Mouse (Mus musculus) midbrain, embryonic 14.5 days (tissue): ENCODE results near the gene Rasal1. TPM values are rescaled to one million over a fixed set of nuclear protein-coding genes. Genes with fewer than 3 reads are reported as not detected.

Source experiments
- ATAC-seq: fragments of 200-750 bp; cut with Nextera tagmentation; 2 replicates; pipeline ENCODE4 v1.8.0; 2017; ENCODE audit warnings: moderate number of reproducible peaks, moderate library complexity; ENCODE audit not compliant: low FRiP score, low TSS enrichment
- DNase-seq: peaks from one replicate; pipeline ENCODE4 v3.0.0-alpha.2; 2015
- H3K27ac ChIP-seq: fragments of 300-500 bp; sonication (generic); replicated peaks from 2 replicates; pipeline ENCODE4 v1.5.1; 2014; ENCODE audit warnings: mild to moderate bottlenecking, low read depth, low read length, moderate library complexity
- H3K27me3 ChIP-seq: fragments of 300-500 bp; sonication (generic); 2 replicates; pipeline ENCODE4 v1.6.1; 2014; ENCODE audit warnings: low read length, control low read depth, mixed read lengths; ENCODE audit not compliant: control insufficient read depth, insufficient read depth
- H3K36me3 ChIP-seq: fragments of 300-500 bp; sonication (generic); 2 replicates; pipeline ENCODE4 v1.6.1; 2014; ENCODE audit warnings: low read length, control low read depth; ENCODE audit not compliant: control insufficient read depth, insufficient read depth
- H3K4me1 ChIP-seq: fragments of 300-500 bp; sonication (generic); 2 replicates; pipeline ENCODE4 v1.6.1; 2014; ENCODE audit warnings: mild to moderate bottlenecking, antibody characterized with exemption, low read length, control low read depth; ENCODE audit not compliant: control insufficient read depth, insufficient read depth
- H3K4me2 ChIP-seq: fragments of 300-500 bp; sonication (generic); 2 replicates; pipeline ENCODE4 v1.6.1; 2014; ENCODE audit warnings: mild to moderate bottlenecking, low read length, moderate library complexity
- H3K4me3 ChIP-seq: fragments of 300-500 bp; sonication (generic); replicated peaks from 2 replicates; pipeline ENCODE4 v1.5.1; 2014; ENCODE audit warnings: low read depth, low read length
- H3K9ac ChIP-seq: fragments of 300-500 bp; sonication (generic); replicated peaks from 2 replicates; pipeline ENCODE4 v1.6.1; 2014; ENCODE audit warnings: mild to moderate bottlenecking, low read length, moderate library complexity
- H3K9me3 ChIP-seq: fragments of 300-500 bp; sonication (generic); 2 replicates; pipeline ENCODE4 v1.6.1; 2016; ENCODE audit warnings: low read length, control low read depth, mixed read lengths; ENCODE audit not compliant: control insufficient read depth
- WGBS: fragments of 180-500 bp; shearing (Covaris S2); extraction: QIAGEN DNeasy Blood & Tissue Kit; methylation state at CpG from one replicate; pipeline ENCODE4 v1.1.7; 2014; 5-methylcytosine and 5-hydroxymethylcytosine counted together
- polyA plus RNA-seq: library from polyadenylated mRNA; unstranded; fragments of >200 nt; fragmentation: Nextera tagmentation; extraction: Ambion mirVana; gene quantifications from 2 replicates; pipeline ENCODE4 v1.2.1, GENCODE M21; 2014

Rasal1 gene
- polyA plus RNA-seq, 1 experiment from 2014 or later: 0.84 TPM

GRCm38 (mm10) chr5:120606590-120607200 is 41.9 kb upstream of the Rasal1 start:
- H3K4me1 ChIP-seq: peaks cover 12% of the 10 kb centered on the region
- H3K4me2 ChIP-seq: no peak overlapping the region
- no peak overlapping the region for H3K4me3 ChIP-seq
- WGBS: 66% methylated on average over 25 of the region's 25 CpGs
- DNase-seq (no peak), ATAC-seq (no peak)
- H3K27me3 ChIP-seq: no peaks in the 10 kb centered on the region
- H3K36me3 ChIP-seq: peaks cover 7% of the 10 kb centered on the region; the same call in 1 of the 2 replicates
- no peak overlapping the region for H3K27ac ChIP-seq
- H3K9me3 ChIP-seq: no peaks in the 10 kb centered on the region
- no peak overlapping the region for H3K9ac ChIP-seq

- no peaks in the 10 kb centered on the region for H3K27me3 ChIP-seq
- 79% methylated on average over 3 of the region's 3 CpGs for WGBS
Observed at GRCm38 (mm10) chr5:120607335-120607734, 41.3 kb upstream of the Rasal1 start.

GRCm38 (mm10) chr5:120609246-120609775 is 39.3 kb upstream of the Rasal1 start:
- H3K9ac ChIP-seq: no peak overlapping the region
- no peak for DNase-seq
- no peak overlapping the region for H3K27ac ChIP-seq
- WGBS: 89% methylated on average over 16 of the region's 16 CpGs
- H3K36me3 ChIP-seq: peaks cover 7% of the 10 kb centered on the region; the same call in 1 of the 2 replicates
- no peak overlapping the region for H3K4me2 ChIP-seq
- H3K9me3 ChIP-seq: no peaks in the 10 kb centered on the region
- H3K27me3 ChIP-seq: no peaks in the 10 kb centered on the region
- ATAC-seq: no peak
- no peak overlapping the region for H3K4me3 ChIP-seq
- peaks cover 18% of the 10 kb centered on the region for H3K4me1 ChIP-seq

More at GRCm38 (mm10) chr5:120607335-120607734, 41.3 kb upstream of the Rasal1 start:
- H3K9ac ChIP-seq: no peak overlapping the region
- H3K27ac ChIP-seq: no peak overlapping the region
- DNase-seq (no peak), ATAC-seq (no peak)
- peaks cover 7% of the 10 kb centered on the region; the same call in 1 of the 2 replicates for H3K36me3 ChIP-seq
- H3K4me2 ChIP-seq: no peak overlapping the region
- H3K9me3 ChIP-seq: no peaks in the 10 kb centered on the region
- H3K4me1 ChIP-seq: peaks cover 15% of the 10 kb centered on the region
- H3K4me3 ChIP-seq: no peak overlapping the region

GRCm38 (mm10) chr5:120610906-120611305 is 37.7 kb upstream of the Rasal1 start:
- Histone ChIP-seq H3K36me3 (peaks cover 7% of the 10 kb centered on the region; the same call in 1 of the 2 replicates), H3K4me1 (peaks cover 14% of the 10 kb centered on the region), H3K27me3 (no peaks in the 10 kb centered on the region), H3K4me3 (peak overlapping the region; percentile 68), H3K27ac (no peak overlapping the region), H3K4me2 (peak overlapping the region; percentile 85), H3K9ac (no peak overlapping the region; the same call in 1 of the 2 replicates), H3K9me3 (no peaks in the 10 kb centered on the region)
- WGBS: 92% methylated on average over 5 of the region's 5 CpGs
- DNase-seq: no peak
- no peak for ATAC-seq

GRCm38 (mm10) chr5:120611416-120611815 is 37.2 kb upstream of the Rasal1 start:
- WGBS: 52% methylated on average over 8 of the region's 8 CpGs
- Histone ChIP-seq H3K9me3 (no peaks in the 10 kb centered on the region), H3K36me3 (peaks cover 7% of the 10 kb centered on the region; the same call in 1 of the 2 replicates), H3K27ac (0 out of 2 replicates have a peak overlapping the region, but pooled peaks have one; percentile 8), H3K27me3 (no peaks in the 10 kb centered on the region), H3K9ac (peak overlapping the region; percentile 57), H3K4me3 (peak overlapping the region; percentile 68), H3K4me2 (peak overlapping the region; percentile 85), H3K4me1 (peaks cover 14% of the 10 kb centered on the region)
- DNase-seq (no peak), ATAC-seq (no peak)

- H3K36me3 ChIP-seq: peaks cover 15% of the 10 kb centered on the region
- peak within 1 kb of the TSS; percentile 85 for H3K4me2 ChIP-seq
- H3K9me3 ChIP-seq: no peaks in the 10 kb centered on the region
- ATAC-seq (peak; percentile 89), DNase-seq (peak; percentile 98)
- peak within 1 kb of the TSS; percentile 85 for H3K27ac ChIP-seq
- peak within 1 kb of the TSS; percentile 59 for H3K9ac ChIP-seq
- WGBS: 0% methylated on average over 22 of the region's 22 CpGs
- peak within 1 kb of the TSS; percentile 68 for H3K4me3 ChIP-seq
- H3K27me3 ChIP-seq: no peaks in the 10 kb centered on the region
- H3K4me1 ChIP-seq: peaks cover 14% of the 10 kb centered on the region
Observed at GRCm38 (mm10) chr5:120612442-120612821, 36.2 kb upstream of the Rasal1 start, which contains the start of the genes Rita1 and Ddx54. Rita1 (minus strand) TSS chr5:120612589. Ddx54 (plus strand) TSS chr5:120612739.

- ATAC-seq (peak; percentile 95), DNase-seq (peak; percentile 100)
- Histone ChIP-seq H3K4me2 (peak overlapping the region; percentile 85), H3K36me3 (peaks cover 21% of the 10 kb centered on the region), H3K27ac (peak overlapping the region; percentile 85), H3K4me1 (peaks cover 14% of the 10 kb centered on the region), H3K27me3 (no peaks in the 10 kb centered on the region), H3K9me3 (no peaks in the 10 kb centered on the region), H3K4me3 (peak overlapping the region; percentile 68), H3K9ac (peak overlapping the region; percentile 59)
- WGBS: under 1% methylated on average over 69 of the region's 69 CpGs
Observed at GRCm38 (mm10) chr5:120612822-120613604, 35.6 kb upstream of the Rasal1 start.

GRCm38 (mm10) chr5:120615903-120616302 is 32.7 kb upstream of the Rasal1 start:
- peak; percentile 50 for DNase-seq
- Histone ChIP-seq H3K36me3 (peaks cover 41% of the 10 kb centered on the region), H3K9me3 (no peaks in the 10 kb centered on the region), H3K4me1 (peaks cover 14% of the 10 kb centered on the region), H3K4me2 (no peak overlapping the region), H3K27ac (no peak overlapping the region), H3K27me3 (no peaks in the 10 kb centered on the region), H3K4me3 (no peak overlapping the region), H3K9ac (no peak overlapping the region)
- ATAC-seq: no peak
- 96% methylated on average over 4 of the region's 4 CpGs for WGBS
